Mouse (Mus musculus) urinary bladder, postnatal 10 days (tissue): ENCODE measurements around the gene Pcsk7.

Source experiments
- DNase-seq: peaks from one replicate; pipeline ENCODE4 v3.0.0; 2022; ENCODE audit warnings: low spot score

Gene Pcsk7

DNA sequence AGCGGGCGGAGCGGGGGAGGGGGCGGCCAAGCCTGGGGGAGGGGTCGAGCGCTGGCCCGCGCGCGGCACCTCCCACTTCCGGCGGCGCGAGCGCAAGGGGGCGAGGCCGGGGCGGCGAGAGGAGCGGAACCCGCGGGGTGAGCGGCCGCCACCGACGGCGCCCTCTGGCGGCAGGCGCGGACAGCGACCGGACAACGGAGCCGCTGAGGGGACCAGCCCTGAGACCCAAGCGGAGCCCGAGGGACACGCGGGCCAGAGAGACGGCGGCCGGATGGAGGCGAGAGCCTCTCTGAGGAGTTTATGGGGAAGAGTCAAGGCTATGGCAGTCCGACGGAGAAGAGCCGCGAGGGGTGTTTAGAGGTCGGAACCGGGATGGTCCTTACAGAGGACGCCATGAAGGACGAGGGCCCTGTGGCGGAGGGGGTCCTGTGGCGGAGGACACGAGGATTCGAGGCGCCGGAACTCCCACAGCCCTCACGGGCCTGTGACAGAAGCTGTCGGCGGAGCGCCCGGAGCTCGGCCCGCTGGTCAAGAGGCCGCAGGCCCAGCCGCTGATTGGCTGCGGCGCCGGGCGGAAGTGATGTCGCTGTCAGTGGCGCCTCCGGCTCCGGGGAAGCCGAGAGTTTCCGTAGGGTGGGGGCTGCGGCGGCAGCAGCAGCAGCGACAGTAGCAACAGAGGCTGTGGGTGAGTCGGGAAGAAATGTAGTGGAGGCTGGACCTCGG, at the start of gene Pcsk7, which contains the start of gene Rnf214:
Pcsk7 (plus strand) TSS at position 143 of the 723 bp plus-strand sequence.
Rnf214 (minus strand) TSS at position 557 of the 723 bp plus-strand sequence.
- DNase-seq, result peak; percentile 81

DNA sequence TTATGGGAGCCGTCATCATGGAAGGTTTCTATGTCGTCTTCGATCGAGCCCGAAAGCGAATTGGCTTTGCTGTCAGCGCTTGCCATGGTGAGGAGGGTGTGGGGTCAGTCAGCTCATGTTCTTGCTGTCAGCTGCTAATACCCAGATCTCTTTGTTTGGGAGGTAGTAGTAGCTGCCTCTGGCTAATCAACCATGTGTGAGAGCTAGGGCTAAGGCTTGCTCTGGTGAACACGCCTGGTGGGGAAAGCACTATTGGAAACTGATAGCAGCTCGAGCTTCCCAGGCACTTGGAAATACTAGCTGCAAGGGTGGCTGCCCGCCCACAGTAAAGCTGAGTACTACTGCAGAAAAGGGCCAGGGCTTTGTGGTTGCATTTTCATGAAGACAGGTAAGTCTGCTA, 46.9 kb upstream of the Pcsk7 start:
- DNase-seq, result no peak

DNA sequence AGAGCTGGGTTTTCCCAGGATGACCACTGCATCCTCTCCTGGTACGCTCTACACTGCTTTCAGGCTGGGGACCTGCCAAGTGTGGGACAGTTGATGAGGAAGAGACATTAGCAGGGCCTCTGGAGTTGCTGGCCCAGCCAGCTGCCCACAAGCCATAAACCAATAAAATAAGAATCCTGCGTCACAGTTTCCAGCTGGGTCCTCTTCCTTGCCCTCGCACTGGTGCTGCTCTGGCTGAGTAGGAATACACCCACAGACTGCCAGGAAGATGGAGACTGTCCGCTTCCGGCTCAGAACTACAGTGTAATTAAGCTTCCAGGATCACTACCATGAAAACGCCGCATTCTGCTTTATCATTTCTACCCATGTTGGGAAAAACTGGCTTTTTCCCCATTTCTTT, 44.5 kb upstream of the Pcsk7 start:
- DNase-seq, result no peak

DNA sequence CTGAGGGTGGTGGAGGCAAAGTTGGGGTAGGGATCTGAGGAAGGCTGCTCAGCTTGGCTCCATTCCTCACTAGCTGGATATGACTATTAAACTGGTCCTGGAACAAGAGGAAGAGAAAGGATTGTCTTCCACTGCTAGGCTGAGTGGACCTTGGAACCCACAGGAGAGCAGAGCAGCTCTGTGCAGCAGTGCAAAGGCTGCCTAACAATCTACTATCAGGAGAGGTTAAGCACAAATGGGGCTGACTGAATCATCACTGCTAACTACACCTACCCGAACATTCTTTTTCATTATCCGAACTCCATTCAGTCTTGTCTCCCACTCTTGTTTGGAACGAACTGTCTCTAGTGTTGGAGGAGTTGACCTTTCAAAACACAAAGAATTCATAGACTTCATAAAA, 37.1 kb upstream of the Pcsk7 start:
- DNase-seq, result no peak

DNA sequence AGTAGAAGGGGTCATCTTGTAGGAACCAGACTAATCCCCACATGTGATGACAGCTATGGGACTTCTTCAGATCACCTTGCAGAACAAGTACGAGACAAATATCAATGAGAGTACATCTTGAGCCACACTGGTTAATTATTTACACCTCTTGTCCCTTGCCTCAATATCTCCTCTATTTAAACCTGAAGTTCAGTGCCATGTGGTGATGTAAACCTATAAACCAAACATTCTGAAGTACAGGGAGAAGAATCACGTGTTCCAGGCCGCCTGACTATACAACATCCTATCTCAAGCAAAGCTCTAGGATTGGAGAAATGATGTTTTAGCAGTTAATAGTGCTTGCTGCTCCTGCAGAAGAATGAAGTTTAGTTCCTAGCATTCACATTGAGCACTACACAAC, 36.0 kb upstream of the Pcsk7 start:
- no peak for DNase-seq

DNA sequence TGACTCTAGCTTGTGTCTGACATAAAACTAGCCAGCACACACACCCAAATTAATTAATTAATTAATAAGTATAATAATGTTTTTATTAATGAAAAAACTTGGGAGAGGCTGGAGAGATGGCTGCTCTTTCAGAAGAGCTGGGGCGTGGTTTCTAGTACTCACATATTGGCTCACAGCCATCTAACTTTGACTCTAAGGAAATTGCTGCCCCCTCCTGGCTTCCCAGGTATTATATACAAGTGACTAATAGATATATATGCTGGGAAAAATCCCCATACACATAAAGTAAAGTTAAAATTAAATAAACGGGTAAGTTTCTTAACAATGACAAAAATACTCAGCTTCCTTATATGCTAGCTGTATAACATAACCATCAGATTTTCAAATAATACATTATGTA, 28.4 kb upstream of the Pcsk7 start:
- DNase-seq, result no peak

DNA sequence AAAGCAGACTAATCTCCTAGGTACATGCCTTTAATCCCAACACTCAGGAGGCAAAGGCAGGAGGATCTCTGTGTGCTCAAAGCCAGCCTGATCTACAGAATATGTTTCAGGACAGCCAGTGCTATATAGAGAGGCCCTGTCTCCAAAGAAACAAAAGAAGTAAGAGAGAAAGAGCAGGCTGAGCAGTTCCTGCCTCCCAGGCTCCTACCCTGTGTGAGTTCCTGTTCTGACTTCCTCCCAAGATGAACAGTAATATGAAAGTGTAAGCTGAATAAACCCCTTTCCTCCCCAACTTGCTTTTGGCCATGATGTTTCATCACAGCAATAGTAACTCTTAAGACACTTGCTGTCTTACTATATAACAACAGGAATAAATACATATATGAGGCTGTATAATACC, 12.6 kb upstream of the Pcsk7 start:
- no peak for DNase-seq

DNA sequence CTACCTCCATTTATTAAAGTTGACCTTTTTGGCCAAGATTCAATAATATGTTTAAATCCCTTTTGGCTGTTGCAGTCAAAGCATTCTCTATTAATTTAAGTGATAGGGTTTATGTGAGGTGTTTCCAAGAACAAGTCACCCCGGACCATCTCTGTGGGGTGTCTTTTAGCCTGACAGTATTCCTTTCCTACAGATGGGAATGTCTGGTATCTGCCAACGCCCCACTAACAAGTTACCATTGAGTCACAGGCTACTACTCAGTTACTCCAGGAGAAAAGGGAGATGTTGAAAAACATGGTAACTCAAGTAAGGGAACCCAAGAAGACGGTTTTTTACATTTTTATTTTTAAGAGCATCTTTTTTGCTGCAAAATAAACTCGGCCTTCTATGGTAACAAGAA, 1.1 kb upstream of the Pcsk7 start:
- no peak for DNase-seq

DNA sequence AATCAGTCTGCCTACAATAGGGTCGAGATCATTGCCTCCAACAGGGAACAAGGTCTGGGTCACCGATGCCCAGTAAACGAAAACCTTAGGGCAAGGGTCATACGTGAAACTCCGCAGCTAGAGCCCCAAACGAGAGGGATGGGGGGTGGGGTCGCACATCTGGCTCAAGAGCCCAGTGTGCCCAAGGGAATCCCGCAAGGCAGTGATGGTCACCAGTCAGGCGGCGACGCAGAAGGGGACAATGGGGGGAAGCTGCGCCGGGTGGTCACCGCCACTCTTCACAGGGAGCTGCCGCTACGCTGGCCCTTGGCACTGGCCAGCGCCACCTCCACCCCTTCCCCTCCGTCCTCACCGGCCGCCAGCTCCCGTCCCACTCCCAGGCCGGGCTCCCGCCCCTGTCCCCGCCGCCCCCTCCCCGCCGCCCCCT, 473 bp upstream of the Pcsk7 start:
- no peak for DNase-seq

DNA sequence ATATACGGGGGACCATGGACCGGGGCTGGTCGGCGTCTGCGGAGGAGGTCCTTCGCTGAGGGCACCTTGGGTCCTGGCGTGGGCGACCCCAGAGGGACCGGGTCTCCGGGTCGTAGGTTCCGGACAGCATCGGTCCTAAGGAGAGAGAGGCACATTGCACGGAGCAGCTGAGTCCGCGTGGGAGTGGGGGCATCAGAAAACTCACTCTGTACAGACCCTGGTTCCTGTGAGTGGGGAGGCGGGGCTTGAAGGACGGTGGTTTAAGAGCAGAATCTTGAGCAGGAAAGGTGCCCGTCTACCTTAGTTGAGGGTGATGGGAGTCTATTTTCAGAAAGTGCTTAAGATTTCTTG, 756 bp downstream of the Pcsk7 start:
- no peak for DNase-seq

DNA sequence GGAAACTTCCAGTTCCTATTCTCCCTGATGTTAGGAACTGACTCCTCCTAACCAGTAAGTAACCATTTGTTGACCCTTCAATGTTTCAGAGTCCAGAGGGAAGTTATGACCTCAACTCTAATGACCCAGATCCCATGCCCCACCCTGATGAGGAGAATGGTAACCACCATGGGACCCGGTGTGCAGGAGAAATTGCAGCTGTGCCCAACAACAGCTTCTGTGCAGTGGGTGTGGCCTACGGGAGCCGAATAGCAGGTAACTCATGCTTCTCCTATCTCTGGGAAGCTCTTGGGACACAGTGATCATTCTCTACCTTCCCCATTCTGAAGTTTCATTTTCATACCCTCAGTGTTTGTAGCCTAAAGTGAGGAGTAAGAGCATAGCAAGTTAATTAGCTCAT, 4.7 kb downstream of the Pcsk7 start:
- DNase-seq, result no peak

DNA sequence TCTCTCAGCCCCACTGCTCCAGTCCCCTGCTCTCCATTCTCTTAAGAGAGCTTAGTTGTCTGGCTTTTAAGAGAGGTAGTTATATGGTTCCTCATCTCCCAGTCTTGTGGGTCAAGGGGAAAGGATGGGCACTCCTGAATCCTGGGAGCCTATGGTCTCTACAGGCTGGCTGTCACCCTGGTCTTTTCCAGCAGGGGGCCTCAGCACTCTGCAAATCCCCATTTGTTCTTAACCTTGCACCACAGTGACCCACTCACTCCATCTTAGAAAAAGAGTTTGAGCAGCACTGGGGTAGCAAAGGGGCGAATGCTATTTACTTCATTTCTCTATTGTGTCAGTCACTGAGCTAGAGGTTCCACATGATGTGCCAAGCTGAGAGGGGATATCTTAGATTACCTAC, 5.4 kb downstream of the Pcsk7 start:
- DNase-seq, result no peak

DNA sequence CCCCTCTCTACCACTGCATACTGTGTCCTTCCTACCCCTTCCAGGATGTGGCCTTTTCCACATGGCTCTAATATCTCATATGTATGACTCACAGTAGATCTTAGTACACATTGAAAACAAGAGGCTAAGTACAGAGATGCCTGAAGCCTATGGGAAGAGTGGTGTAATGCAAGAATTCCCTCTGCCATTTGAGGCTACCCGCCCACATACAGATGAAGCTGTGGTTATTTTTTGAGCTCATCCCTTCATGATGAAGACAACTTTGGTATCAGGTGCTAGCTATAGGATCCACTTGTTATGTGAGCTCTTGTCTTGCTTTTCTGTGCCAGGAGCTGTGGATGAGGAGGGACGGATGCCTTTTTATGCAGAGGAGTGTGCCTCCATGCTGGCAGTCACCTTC, 9.4 kb downstream of the Pcsk7 start:
- no peak for DNase-seq

DNA sequence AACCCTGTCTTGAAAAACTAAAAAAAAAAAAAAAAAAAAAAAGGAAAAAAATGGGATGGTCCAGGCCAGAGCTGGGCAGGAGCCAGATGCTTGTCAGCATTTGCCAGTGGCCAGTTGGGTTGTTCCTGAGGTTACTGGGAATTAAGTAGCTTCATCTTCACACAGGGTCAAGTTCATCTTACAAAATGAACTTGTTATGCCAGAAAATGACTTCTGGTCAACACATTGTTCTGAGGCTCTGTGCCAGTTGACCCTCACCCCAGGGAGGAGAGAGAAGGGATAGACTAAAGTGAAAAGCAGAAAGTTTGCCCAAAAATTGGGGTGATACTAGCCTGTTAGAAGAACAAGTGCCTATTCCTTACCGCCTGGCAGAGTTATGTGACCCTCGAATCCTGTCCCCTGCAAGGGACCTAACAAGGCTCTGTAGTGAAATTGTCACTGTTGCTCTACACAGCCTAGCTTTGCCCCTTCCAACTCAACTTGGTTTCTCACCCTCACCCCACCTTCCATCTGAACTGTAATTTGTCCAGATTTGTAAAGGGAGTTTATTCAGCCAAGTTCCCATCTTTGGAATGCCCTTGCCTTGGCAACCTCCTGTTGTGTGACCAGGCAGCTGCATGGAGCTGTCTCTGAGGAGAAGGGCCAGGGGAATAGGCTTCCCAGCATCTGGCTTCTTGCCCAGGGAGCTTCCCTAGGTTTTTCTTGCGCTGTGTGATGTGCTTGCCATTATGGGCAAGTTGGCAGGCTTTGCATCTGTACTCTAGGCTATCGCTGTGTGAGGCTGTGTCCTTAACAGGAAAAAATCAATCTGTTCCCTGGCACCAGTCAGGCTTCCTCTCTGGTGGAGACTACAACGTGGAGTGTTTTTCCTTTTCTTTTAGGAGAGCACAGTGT, 11.0 kb downstream of the Pcsk7 start:
- peak; percentile 47 for DNase-seq

DNA sequence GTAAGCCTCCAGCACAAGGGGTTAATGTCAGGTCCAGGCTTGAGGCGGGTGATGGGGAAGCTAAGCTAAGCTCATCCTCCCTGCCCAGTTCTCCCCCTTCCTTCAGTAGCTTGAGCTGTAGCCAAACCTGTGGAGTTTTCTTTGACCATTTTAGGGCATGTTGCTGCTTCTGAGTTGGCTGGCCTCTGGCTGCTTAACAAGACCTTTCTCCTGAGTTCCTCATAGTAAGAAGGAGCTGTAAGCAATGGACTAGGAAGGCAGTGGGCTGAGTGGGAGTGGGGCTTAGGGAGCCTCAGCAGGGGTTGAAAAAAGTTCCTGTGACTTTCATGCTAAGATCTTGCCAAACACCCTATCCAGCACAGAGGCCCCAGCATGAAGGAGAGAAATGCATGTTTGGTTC, 13.6 kb downstream of the Pcsk7 start:
- DNase-seq, result no peak

DNA sequence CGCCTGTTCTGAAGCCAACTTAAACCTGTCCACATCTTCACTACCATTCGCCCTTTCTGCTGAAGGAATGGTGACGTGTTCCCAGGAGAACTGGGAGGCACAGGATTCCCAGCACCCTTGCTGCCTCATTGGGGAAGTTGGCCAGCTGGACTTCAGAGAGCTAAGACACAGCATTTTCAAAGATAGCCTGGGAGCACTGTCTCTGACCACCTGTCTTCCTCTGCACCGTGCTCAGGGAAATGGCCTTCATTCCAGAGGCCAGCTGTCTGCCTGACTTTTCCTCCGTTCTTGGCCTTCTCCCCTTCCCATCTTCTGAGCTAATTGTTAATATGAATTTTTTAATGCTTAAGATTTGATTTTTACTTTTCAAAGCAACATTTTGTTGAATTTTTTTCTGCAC, 23.0 kb downstream of the Pcsk7 start:
- no peak for DNase-seq

DNA sequence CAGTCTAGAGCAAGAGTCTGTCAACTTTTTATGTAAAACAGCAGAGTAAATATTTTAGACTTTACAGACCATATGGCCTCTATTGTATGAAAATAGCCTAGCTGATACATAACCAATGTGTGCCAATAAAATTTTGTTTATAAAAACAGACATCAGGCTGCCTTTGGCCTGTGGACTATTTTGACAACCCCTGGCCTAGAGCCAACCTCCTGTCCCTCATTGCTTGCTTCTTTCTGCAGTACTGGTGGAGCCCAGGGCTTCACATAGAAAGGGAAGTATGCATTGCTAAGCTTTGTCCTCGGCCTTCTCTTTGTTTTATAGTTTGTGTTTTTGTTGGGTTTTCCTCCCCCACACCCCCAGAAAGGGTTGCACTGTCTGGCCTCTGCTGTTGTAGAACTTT, 25.7 kb downstream of the Pcsk7 start:
- DNase-seq, result no peak

DNA sequence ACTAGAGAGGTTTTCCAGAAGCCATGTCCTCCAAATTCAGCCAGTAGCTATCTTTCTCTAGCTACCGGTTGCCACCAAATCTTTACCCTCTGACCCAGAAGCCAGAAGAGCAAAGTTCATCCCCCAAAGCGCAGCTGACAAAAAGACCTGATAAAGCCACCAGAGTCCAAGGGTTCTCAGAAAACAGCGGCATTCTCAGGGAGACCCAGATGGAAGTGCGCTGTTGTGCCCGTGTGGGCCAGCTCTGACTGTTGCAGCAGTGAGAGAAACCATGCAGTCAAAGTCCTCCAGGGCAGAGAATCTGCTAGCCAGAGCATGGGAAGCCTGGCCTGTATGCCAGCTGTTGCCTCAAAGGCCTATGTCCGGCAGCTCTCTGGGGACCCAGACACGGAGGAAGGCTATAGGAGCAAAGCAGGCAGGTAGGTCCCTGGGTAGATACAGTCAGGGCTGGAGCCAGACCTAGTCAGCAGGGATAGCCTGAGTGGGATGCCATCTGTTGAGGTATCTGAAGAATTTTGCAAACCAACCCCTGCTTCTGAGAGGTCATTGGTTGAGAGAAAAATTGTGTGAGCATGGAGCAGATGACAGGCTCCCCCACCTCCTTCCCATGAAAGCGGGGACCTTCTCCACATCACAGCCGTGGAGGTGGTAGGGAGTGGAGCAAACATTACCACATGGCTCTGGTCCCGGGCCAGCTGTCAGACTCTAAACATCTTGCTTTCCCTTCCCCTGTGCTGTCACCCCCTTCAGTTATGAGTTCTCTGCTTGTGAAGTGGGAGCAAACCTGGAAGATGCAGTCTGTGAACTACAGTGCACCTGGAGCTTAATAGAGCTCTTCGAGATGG, 26.5 kb downstream of the Pcsk7 start:
- no peak for DNase-seq

DNA sequence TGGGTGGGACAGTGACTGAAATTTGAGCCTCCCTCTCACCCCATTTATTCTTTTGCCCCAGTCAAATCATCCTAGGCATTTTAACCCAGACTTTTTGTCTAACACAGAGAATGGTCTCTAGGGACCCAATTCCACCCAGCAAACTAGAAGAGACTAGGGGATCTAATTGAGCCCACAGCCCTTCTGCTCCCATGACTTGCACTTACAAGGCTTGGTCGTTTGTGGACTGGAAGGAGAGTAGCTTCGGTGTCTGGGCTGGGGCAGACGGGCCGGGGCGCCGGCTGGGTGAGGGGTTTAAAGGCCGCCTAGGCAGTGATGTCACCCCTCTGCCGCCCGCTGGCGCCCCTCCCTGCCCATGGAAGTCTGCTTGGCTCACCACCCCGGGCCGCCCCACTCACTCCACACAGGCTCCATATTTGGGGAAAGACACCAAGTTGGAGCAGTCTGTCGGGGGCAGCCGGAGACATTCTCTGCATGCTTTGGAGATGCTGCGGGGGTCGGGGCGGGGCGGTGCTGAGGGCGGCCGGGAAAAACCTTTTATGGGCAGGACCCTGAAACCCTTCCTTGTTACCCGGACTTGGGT, 29.4 kb downstream of the Pcsk7 start, which contains the start of gene Tagln:
Tagln (minus strand) TSS at position 431 of the 583 bp plus-strand sequence.
- DNase-seq, result peak; percentile 63

DNA sequence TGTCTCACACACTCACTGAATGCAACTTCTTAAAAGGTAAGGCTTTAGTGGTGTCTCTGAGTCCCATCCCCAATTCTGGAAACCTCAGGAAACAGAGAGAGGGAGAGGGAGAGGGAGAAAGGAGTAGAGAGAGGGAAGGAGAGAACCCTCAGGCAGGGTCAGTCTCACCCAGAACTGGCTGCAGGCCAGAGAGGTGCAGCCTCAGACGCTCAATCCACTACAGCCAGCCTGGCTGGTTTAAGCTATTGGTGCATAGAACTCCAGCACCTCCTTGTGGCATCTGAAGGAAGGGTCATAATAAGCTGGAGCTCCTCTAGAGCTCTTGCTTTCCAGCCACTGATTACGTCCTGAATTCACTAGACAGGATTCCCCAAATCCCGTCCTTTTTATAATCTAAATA, 30.6 kb downstream of the Pcsk7 start:
- no peak for DNase-seq

DNA sequence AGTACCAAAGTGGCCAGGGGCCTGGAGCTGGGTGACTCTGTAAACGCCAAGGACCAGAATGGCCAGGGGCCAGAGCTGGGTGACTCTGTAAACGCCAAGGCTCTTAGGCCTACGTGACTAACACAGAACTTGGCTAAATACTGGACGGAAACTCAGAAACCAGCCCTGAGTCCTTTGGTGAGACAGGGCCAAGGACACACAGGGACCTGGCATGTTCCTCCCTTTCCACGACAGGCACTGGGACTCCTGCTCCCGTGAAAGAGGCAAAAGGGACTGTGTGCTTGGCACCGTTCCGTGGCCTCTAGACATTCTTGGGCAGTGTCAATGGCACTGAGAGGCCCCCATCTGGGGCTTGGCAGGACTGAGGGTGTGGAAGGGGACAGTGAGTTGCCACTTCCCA, 31.8 kb downstream of the Pcsk7 start:
- no peak for DNase-seq
